ENCODE assay signal across 8 mouse cellular contexts in genomic region chr12:32910092-32910491, GRCm38 (mm10). TPM values are rescaled to one million over a fixed set of nuclear protein-coding genes. Genes with fewer than 3 reads are reported as not detected.
DNase-seq lines count a peak whose midpoint lies in the region; ATAC-seq and TF ChIP-seq lines count a peak whose summit lies in the region.

No protein-coding gene starts in this region.

- H3K4me2 ChIP-seq in CH12.LX (ENCODE audit: insufficient read depth, low read depth, poor library complexity, severe bottlenecking) (peak overlapping the region; percentile 91), myocyte (ENCODE audit: low read depth) (peak overlapping the region; percentile 82)
- peak overlapping the region; percentile 10; the same call in 1 of the 2 replicates for H3K4me2 ChIP-seq in embryonic facial prominence, embryonic 11.5 days (ENCODE audit: low read depth, low read length)
- H3K4me2 ChIP-seq in heart, embryonic 13.5 days, result peak overlapping the region; percentile 60
- peak overlapping the region; percentile 41 for H3K4me2 ChIP-seq in kidney, postnatal 0 days (ENCODE audit: low read length)

- H3K27ac ChIP-seq in CH12.LX (ENCODE audit: insufficient read depth, low read depth), result no peak overlapping the region
- H3K27ac ChIP-seq in embryonic facial prominence, embryonic 11.5 days (replicated peaks; ENCODE audit: low read depth, low read length), result no peak overlapping the region
- H3K27ac ChIP-seq in heart, embryonic 13.5 days (replicated peaks), result no peak overlapping the region
- H3K27ac ChIP-seq in kidney, postnatal 0 days, result no peak overlapping the region
- no peak overlapping the region for H3K27ac ChIP-seq in liver, adult 2 months (replicated peaks; ENCODE audit: insufficient read depth, low read depth, low read length)
- H3K27ac ChIP-seq in testis, adult 2 months (ENCODE audit: control insufficient read depth, insufficient read depth, low read depth, low read length), result no peak overlapping the region

- DNase-seq in CH12.LX (ENCODE audit: extremely low read depth), result peak; percentile 86
- peak; percentile 45 for DNase-seq in adrenal gland, postnatal 25 days
- DNase-seq in embryonic facial prominence, embryonic 11.5 days (ENCODE audit: low spot score), result peak; percentile 95
- peak; percentile 95 for DNase-seq in kidney, postnatal 0 days (ENCODE audit: low spot score)
- peak; percentile 75 for DNase-seq in liver, adult 2 months (ENCODE audit: extremely low read depth, low read depth, low spot score)

- H3K9me3 ChIP-seq in CH12.LX (replicated peaks; ENCODE audit: low read length), result no peaks in the 10 kb centered on the region
- no peaks in the 10 kb centered on the region for H3K9me3 ChIP-seq in embryonic facial prominence, embryonic 11.5 days (replicated peaks; ENCODE audit: control insufficient read depth, low read length)
- H3K9me3 ChIP-seq in heart, embryonic 13.5 days, result no peaks in the 10 kb centered on the region
- no peaks in the 10 kb centered on the region for H3K9me3 ChIP-seq in kidney, postnatal 0 days (replicated peaks; ENCODE audit: low read length)

- peaks cover 0 to 10% of the 10 kb centered on the region in 2 experiments; a peak in 2 of 4 replicates for H3K4me1 ChIP-seq in CH12.LX (ENCODE audit: control insufficient read depth in 1 of 2, insufficient read depth in 2 of 2)
- H3K4me1 ChIP-seq in embryonic facial prominence, embryonic 11.5 days (ENCODE audit: control insufficient read depth, insufficient read depth, low read length), result no peaks in the 10 kb centered on the region
- peaks cover 19% of the 10 kb centered on the region for H3K4me1 ChIP-seq in heart, embryonic 13.5 days
- H3K4me1 ChIP-seq in kidney, postnatal 0 days (replicated peaks; ENCODE audit: insufficient read depth, low read length), result no peaks in the 10 kb centered on the region
- no peaks in the 10 kb centered on the region for H3K4me1 ChIP-seq in liver, adult 2 months (ENCODE audit: control insufficient read depth, insufficient read depth, low read length)
- peaks cover 2% of the 10 kb centered on the region; the same call in 1 of the 2 replicates for H3K4me1 ChIP-seq in testis, adult 2 months (ENCODE audit: control insufficient read depth, insufficient read depth, low read length)

- ATAC-seq in embryonic facial prominence, embryonic 11.5 days (replicated peaks; ENCODE audit: insufficient number of reproducible peaks, low FRiP score, low TSS enrichment, low read depth), result no peak
- no peak for ATAC-seq in heart, embryonic 13.5 days (ENCODE audit: extremely low read depth, insufficient number of reproducible peaks, low FRiP score, low TSS enrichment)
- no peak for ATAC-seq in kidney, postnatal 0 days (replicated peaks; ENCODE audit: low FRiP score, low read depth)

- peak; percentile 89 for TF ChIP-seq RAD21 in CH12.LX (IDR thresholded peaks at IDR 0.05; ENCODE audit: low read depth, low read length)

- peak overlapping the region in 2 of 3 experiments; percentile 5 to 32 for H3K4me3 ChIP-seq in CH12.LX (replicated peaks in 1 of 3; ENCODE audit: low read depth in 2 of 3, low read length in 2 of 3, poor library complexity in 1 of 3)
- H3K4me3 ChIP-seq in embryonic facial prominence, embryonic 11.5 days (ENCODE audit: low read depth, low read length), result no peak overlapping the region
- peak overlapping the region; percentile 16; the same call in 1 of the 2 replicates for H3K4me3 ChIP-seq in heart, embryonic 13.5 days
- 0 out of 2 replicates have a peak overlapping the region, but pooled peaks have one; percentile 6 for H3K4me3 ChIP-seq in kidney, postnatal 0 days (replicated peaks; ENCODE audit: low read depth, low read length)
- H3K4me3 ChIP-seq in liver, adult 2 months (ENCODE audit: insufficient read depth, low read depth, low read length), result no peak overlapping the region
- no peak overlapping the region for H3K4me3 ChIP-seq in myocyte
- no peak overlapping the region; the same call in 1 of the 2 replicates for H3K4me3 ChIP-seq in testis, adult 2 months (ENCODE audit: control insufficient read depth, low read depth, low read length)

- H3K27me3 ChIP-seq in CH12.LX (replicated peaks), result no peaks in the 10 kb centered on the region
- no peaks in the 10 kb centered on the region for H3K27me3 ChIP-seq in embryonic facial prominence, embryonic 11.5 days (ENCODE audit: control insufficient read depth, insufficient read depth, low read length)
- peaks cover 6% of the 10 kb centered on the region; the same call in 1 of the 2 replicates for H3K27me3 ChIP-seq in heart, embryonic 13.5 days (replicated peaks)
- no peaks in the 10 kb centered on the region for H3K27me3 ChIP-seq in kidney, postnatal 0 days (ENCODE audit: insufficient read depth, low read length)
- no peaks in the 10 kb centered on the region for H3K27me3 ChIP-seq in liver, adult 2 months (ENCODE audit: control insufficient read depth, insufficient read depth, low read length)
- peaks cover 11% of the 10 kb centered on the region for H3K27me3 ChIP-seq in myocyte (ENCODE audit: control insufficient read depth, insufficient read depth, insufficient read length)
- no peaks in the 10 kb centered on the region for H3K27me3 ChIP-seq in testis, adult 2 months (ENCODE audit: control insufficient read depth, insufficient read depth, low read length)

- TF ChIP-seq CTCF in CH12.LX (conservative IDR thresholded peaks at IDR 0.05 in 1 of 2, IDR thresholded peaks at IDR 0.05 in 1 of 2; ENCODE audit: low read depth in 2 of 2, low read length in 2 of 2), result peak; percentile 59 to 88
- peak; percentile 83 for TF ChIP-seq CTCF in kidney, postnatal 0 days (IDR thresholded peaks at IDR 0.05; ENCODE audit: low read depth)
- TF ChIP-seq CTCF in liver, adult 2 months (IDR thresholded peaks at IDR 0.05; ENCODE audit: low read depth, low read length), result peak; percentile 50
- peak; percentile 33; the same call in 1 of the 2 replicates for TF ChIP-seq CTCF in testis, adult 2 months (IDR thresholded peaks at IDR 0.05; ENCODE audit: control insufficient read depth, insufficient read depth, insufficient replicate concordance, low read depth, low read length)

- dilution Hi-C loops in CH12.LX (cut with MboI; ENCODE audit: extremely low pct_ligation_motif_present, extremely low pct_unique_long_range_greater_than_20kb, low sequenced_read_pairs), result no loop called here

- H3ac ChIP-seq in myocyte (ENCODE audit: control insufficient read depth, insufficient read length), result no peak overlapping the region

- in situ Hi-C loops in CH12.LX (cut with MboI; ENCODE audit: low pct_ligation_motif_present, low pct_unique_long_range_greater_than_20kb, low sequenced_read_pairs), result no loop called here

- no peak for TF ChIP-seq EP300 in CH12.LX (IDR thresholded peaks at IDR 0.05; ENCODE audit: low read length)

- H3K79me2 ChIP-seq in CH12.LX (replicated peaks; ENCODE audit: control insufficient read depth, extremely low read depth, insufficient read depth, poor library complexity, severe bottlenecking), result no peaks in the 10 kb centered on the region
- no peaks in the 10 kb centered on the region for H3K79me2 ChIP-seq in liver, adult 2 months (ENCODE audit: control insufficient read depth, insufficient read depth, low read length)
- H3K79me2 ChIP-seq in myocyte (ENCODE audit: control insufficient read depth, insufficient read depth), result no peaks in the 10 kb centered on the region

- no peaks in the 10 kb centered on the region for H3K36me3 ChIP-seq in CH12.LX (replicated peaks in 1 of 2; ENCODE audit: control insufficient read depth in 1 of 2, insufficient read depth in 1 of 2, low read length in 1 of 2)
- no peaks in the 10 kb centered on the region for H3K36me3 ChIP-seq in embryonic facial prominence, embryonic 11.5 days (replicated peaks; ENCODE audit: control insufficient read depth, insufficient read depth, low read depth, low read length)
- no peaks in the 10 kb centered on the region for H3K36me3 ChIP-seq in heart, embryonic 13.5 days
- no peaks in the 10 kb centered on the region for H3K36me3 ChIP-seq in kidney, postnatal 0 days (ENCODE audit: insufficient read depth, low read length)
- H3K36me3 ChIP-seq in liver, adult 2 months (ENCODE audit: control insufficient read depth, insufficient read depth, low read length), result no peaks in the 10 kb centered on the region
- H3K36me3 ChIP-seq in myocyte (ENCODE audit: control insufficient read depth, insufficient read depth), result no peaks in the 10 kb centered on the region
- no peaks in the 10 kb centered on the region for H3K36me3 ChIP-seq in testis, adult 2 months (ENCODE audit: control insufficient read depth, insufficient read depth, low read length)

- peak overlapping the region; percentile 43; the same call in 1 of the 2 replicates for H3K9ac ChIP-seq in CH12.LX (ENCODE audit: insufficient read depth, low read depth)
- no peak overlapping the region for H3K9ac ChIP-seq in embryonic facial prominence, embryonic 11.5 days (replicated peaks; ENCODE audit: low read length)
- H3K9ac ChIP-seq in heart, embryonic 13.5 days, result peak overlapping the region; percentile 56
- H3K9ac ChIP-seq in kidney, postnatal 0 days (ENCODE audit: low read depth, low read length), result no peak overlapping the region
- H3K9ac ChIP-seq in liver, adult 2 months (ENCODE audit: low read depth, low read length), result no peak overlapping the region

- 16% methylated on average over 11 of the region's 11 CpGs for WGBS in embryonic facial prominence, embryonic 11.5 days
- WGBS in heart, embryonic 13.5 days, result 18% methylated on average over 11 of the region's 11 CpGs
- 10% methylated on average over 11 of the region's 11 CpGs for WGBS in kidney, postnatal 0 days
- WGBS in liver, adult 2 months, result 19% methylated on average over 11 of the region's 11 CpGs

- TF ChIP-seq POLR2A in CH12.LX (IDR thresholded peaks at IDR 0.05; ENCODE audit: low read depth, low read length) (no peak), myocyte (IDR thresholded peaks at IDR 0.05; ENCODE audit: insufficient read length, low read depth) (no peak)
- TF ChIP-seq POLR2A in liver, adult 2 months (IDR thresholded peaks at IDR 0.05; ENCODE audit: extremely low read depth, insufficient read depth, low read length), result no peak
- no peak for TF ChIP-seq POLR2A in testis, adult 2 months (IDR thresholded peaks at IDR 0.05; ENCODE audit: control insufficient read depth, low read depth, low read length)

TF ChIP-seq in myocyte, 11 proteins besides CTCF, POLR2A, EP300 and RAD21 (continues in another document):
- TF ChIP-seq SRF (IDR thresholded peaks at IDR 0.05; ENCODE audit: control insufficient read depth, insufficient read length, low read depth), result no peak

RNA-seq across cellular contexts. Expression of gene Sypl, which starts 43.6 kb away (rescaled TPM):
- 7.5 and 8.5 TPM in 2 replicates for total RNA-seq in CH12.LX (2012; rRNA removed)
- total RNA-seq in CH12.LX (2014; rRNA removed), result 25.8 and 29.1 TPM in 2 replicates
- 33.4 and 37.8 TPM in 2 replicates for polyA plus RNA-seq in CH12.LX (2012; ENCODE audit: insufficient read length, low read depth)
- 101 and 114 TPM in 2 replicates for total RNA-seq in adrenal gland, postnatal 25 days (2021)
- 66.7 and 79.3 TPM in 2 replicates for polyA plus RNA-seq in embryonic facial prominence, embryonic 11.5 days (2014; fragmentation: Nextera tagmentation; extraction: Ambion mirVana)
- polyA plus RNA-seq in heart, embryonic 13.5 days (2015; fragmentation: Nextera tagmentation; extraction: Ambion mirVana), result 79.8 and 94.2 TPM in 2 replicates
- 174 and 179 TPM in 2 replicates for polyA plus RNA-seq in kidney, postnatal 0 days (2015; fragmentation: Nextera tagmentation; extraction: Ambion mirVana)
- 38.6 and 42.0 TPM in 2 replicates for total RNA-seq in liver, adult 2 months (2014; rRNA removed)
- 41.2 and 48.4 TPM in 2 replicates for polyA plus RNA-seq in liver, adult 2 months (2012; rRNA removed)
- 64.0 TPM for polyA plus RNA-seq in myocyte (2012; fragmentation: generic; extraction: Trizol)
- polyA plus RNA-seq in testis, adult 2 months (2012; rRNA removed), result 173 and 221 TPM in 2 replicates

Comparison
In these comparisons a context has a peak if more than half of its experiments do, and no peak if none do; other contexts are left out.
1. DNase-seq: peak in every context shown above with its lines; median percentile 95 in embryonic facial prominence, embryonic 11.5 days; 95 in kidney, postnatal 0 days; 86 in CH12.LX; 75 in liver, adult 2 months; 45 in adrenal gland, postnatal 25 days.
2. H3K4me2 ChIP-seq: peak in every context shown above with its lines; median percentile 91 in CH12.LX; 82 in myocyte; 60 in heart, embryonic 13.5 days; 41 in kidney, postnatal 0 days; 10 in embryonic facial prominence, embryonic 11.5 days.
3. H3K4me3 ChIP-seq: peak in CH12.LX (2 of 3), heart, embryonic 13.5 days (single experiment) and kidney, postnatal 0 days (single experiment); none in embryonic facial prominence, embryonic 11.5 days (single experiment), liver, adult 2 months (single experiment), myocyte (single experiment) and testis, adult 2 months (single experiment).
4. H3K9ac ChIP-seq: peak in CH12.LX (single experiment) and heart, embryonic 13.5 days (single experiment); none in embryonic facial prominence, embryonic 11.5 days (single experiment), kidney, postnatal 0 days (single experiment) and liver, adult 2 months (single experiment).
5. CTCF ChIP-seq: peak in every context shown above with its lines; median percentile 83 in kidney, postnatal 0 days; 74 in CH12.LX; 50 in liver, adult 2 months; 33 in testis, adult 2 months.